Mouse (Mus musculus) heart, embryonic 15.5 days (tissue): ENCODE data around the gene Neurog3. TPM values are rescaled to one million over a fixed set of nuclear protein-coding genes. Genes with fewer than 3 reads are reported as not detected.

ENCODE experiments used
- polyA plus RNA-seq: library from polyadenylated mRNA; unstranded; fragments of >200 nt; fragmentation: Nextera tagmentation; extraction: Ambion mirVana; gene quantifications from 2 replicates; pipeline ENCODE4 v1.2.1, GENCODE M21; 2015

The Neurog3 gene
- polyA plus RNA-seq, 1 experiment from 2014 or later = not detected

Other genes with a start within 250 kb of the Neurog3 start
- 6.2 and 8.7 TPM in 2 replicates for gene Col13a1, start 154.0 kb upstream of the Neurog3 start, polyA plus RNA-seq
- gene Fam241b, start 10.8 kb downstream of the Neurog3 start, polyA plus RNA-seq = 3.0 and 3.9 TPM in 2 replicates
- 8.9 and 15.3 TPM in 2 replicates for gene Tspan15, start 98.2 kb downstream of the Neurog3 start, polyA plus RNA-seq
- gene Tacr2, start 119.3 kb downstream of the Neurog3 start, polyA plus RNA-seq = 0.14 TPM in 1 of 2 replicates, not detected in the other
- 186 and 190 TPM in 2 replicates for gene Hk1, start 246.8 kb downstream of the Neurog3 start, polyA plus RNA-seq